Mouse (Mus musculus) midbrain, embryonic 13.5 days (tissue): ENCODE results near the gene Atp11a. TPM values are rescaled to one million over a fixed set of nuclear protein-coding genes. Genes with fewer than 3 reads are reported as not detected.

Source experiments
- ATAC-seq: fragments of 200-750 bp; cut with Nextera tagmentation; 2 replicates; pipeline ENCODE4 v1.8.0; 2017; ENCODE audit warnings: mild to moderate bottlenecking, moderate TSS enrichment, moderate library complexity
- H3K27ac ChIP-seq: fragments of 300-500 bp; sonication (generic); 2 replicates; pipeline ENCODE4 v1.5.1; 2015; ENCODE audit warnings: inconsistent platforms, mild to moderate bottlenecking, moderate library complexity
- H3K27me3 ChIP-seq: fragments of 300-500 bp; sonication (generic); 2 replicates; pipeline ENCODE4 v1.6.1; 2015; ENCODE audit warnings: mild to moderate bottlenecking, inconsistent platforms
- H3K36me3 ChIP-seq: fragments of 300-500 bp; sonication (generic); 2 replicates; pipeline ENCODE4 v1.6.1; 2015; ENCODE audit warnings: mild to moderate bottlenecking, inconsistent platforms
- H3K4me1 ChIP-seq: fragments of 300-500 bp; sonication (generic); replicated peaks from 2 replicates; pipeline ENCODE4 v1.6.1; 2015; ENCODE audit warnings: inconsistent platforms
- H3K4me2 ChIP-seq: fragments of 300-500 bp; sonication (generic); replicated peaks from 2 replicates; pipeline ENCODE4 v1.6.1; 2015; ENCODE audit warnings: moderate library complexity, mild to moderate bottlenecking, inconsistent platforms
- H3K4me3 ChIP-seq: fragments of 300-500 bp; sonication (generic); replicated peaks from 2 replicates; pipeline ENCODE4 v1.5.1; 2015; ENCODE audit warnings: mild to moderate bottlenecking, inconsistent platforms
- H3K9ac ChIP-seq: fragments of 300-500 bp; sonication (generic); replicated peaks from 2 replicates; pipeline ENCODE4 v1.6.1; 2015; ENCODE audit warnings: mild to moderate bottlenecking, inconsistent platforms
- H3K9me3 ChIP-seq: fragments of 300-500 bp; sonication (generic); 2 replicates; pipeline ENCODE4 v1.6.1; 2016; ENCODE audit warnings: mild to moderate bottlenecking, inconsistent platforms
- WGBS: fragments of 180-500 bp; shearing (Covaris S2); methylation state at CpG from one replicate; pipeline ENCODE4 v1.1.7; 2015; 5-methylcytosine and 5-hydroxymethylcytosine counted together
- polyA plus RNA-seq: library from polyadenylated mRNA; unstranded; fragments of >200 nt; fragmentation: Nextera tagmentation; extraction: Ambion mirVana; gene quantifications from 2 replicates; pipeline ENCODE4 v1.2.1, GENCODE M21; 2015

Atp11a gene
- polyA plus RNA-seq, 1 experiment from 2014 or later = 9.9 TPM

DNA sequence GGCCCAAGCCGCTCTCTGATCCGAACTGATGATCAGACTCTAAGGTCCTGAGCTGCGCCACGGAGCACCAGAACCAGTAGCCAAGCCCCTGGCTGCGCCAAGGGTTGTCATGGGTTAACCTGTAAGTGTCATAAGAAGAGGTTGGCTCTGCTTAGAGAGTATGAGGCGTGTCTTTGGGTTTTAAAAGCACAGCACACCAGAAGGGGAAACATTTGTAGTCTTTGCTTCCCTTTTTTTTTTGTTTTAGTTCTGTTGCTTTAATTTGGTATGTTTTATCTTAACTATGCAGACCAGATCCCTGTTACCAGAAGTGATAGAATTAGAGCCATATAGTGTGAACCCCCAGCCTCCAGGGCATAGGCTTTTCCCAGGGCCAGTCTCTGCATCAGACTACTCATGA lies 123.3 kb downstream of the Atp11a start:
- H3K4me1 ChIP-seq = peaks cover 18% of the 10 kb centered on the region
- no peaks in the 10 kb centered on the region for H3K27me3 ChIP-seq
- H3K4me3 ChIP-seq = no peak overlapping the region
- ATAC-seq = no peak
- 94% methylated on average over 6 of the region's 6 CpGs for WGBS
- no peak overlapping the region for H3K9ac ChIP-seq
- no peak overlapping the region for H3K4me2 ChIP-seq
- peaks cover 45% of the 10 kb centered on the region for H3K36me3 ChIP-seq
- no peak overlapping the region for H3K27ac ChIP-seq
- no peaks in the 10 kb centered on the region for H3K9me3 ChIP-seq

- Histone ChIP-seq H3K27me3 (no peaks in the 10 kb centered on the region), H3K9me3 (no peaks in the 10 kb centered on the region), H3K9ac (no peak overlapping the region), H3K27ac (no peak overlapping the region), H3K36me3 (peaks cover 66% of the 10 kb centered on the region), H3K4me3 (no peak overlapping the region), H3K4me1 (no peaks in the 10 kb centered on the region), H3K4me2 (no peak overlapping the region)
- WGBS = 73% methylated on average over 21 of the region's 21 CpGs
- ATAC-seq = no peak
Measured at GRCm38 (mm10) chr8:12883051-12884004, 126.5 kb downstream of the Atp11a start.

DNA sequence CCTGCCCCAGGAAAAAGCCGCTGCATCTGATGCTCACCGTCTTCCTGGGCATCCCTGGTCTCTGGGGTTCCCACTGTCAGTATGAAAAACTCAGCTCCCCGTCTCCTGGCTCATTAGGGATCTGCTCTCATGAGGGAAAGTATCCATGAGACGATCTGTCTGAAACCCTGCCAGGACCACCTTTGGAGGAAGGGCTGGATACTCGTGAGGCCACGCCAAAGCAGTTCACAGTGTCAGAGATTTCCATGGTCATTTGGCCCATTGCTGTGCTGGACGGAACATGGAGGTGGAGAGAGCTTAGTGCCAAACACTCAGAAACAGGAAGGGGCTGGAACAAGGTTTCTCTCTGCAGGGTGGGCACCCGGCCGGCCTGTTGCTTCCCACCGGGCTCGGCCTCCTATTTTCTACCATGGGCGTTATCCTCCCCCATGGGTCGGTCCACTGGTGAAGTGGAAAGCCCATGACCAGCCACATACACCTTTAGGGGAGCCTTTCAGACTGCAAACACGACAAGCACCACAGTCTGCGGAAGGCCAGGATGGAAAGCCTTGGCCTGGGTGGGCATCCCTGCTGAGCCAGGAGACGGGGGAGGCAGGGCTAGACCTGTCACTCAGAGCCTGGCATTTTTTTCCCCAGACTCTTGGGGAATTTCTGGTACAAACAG lies 131.1 kb downstream of the Atp11a start:
- Histone ChIP-seq H3K9me3 (no peaks in the 10 kb centered on the region), H3K4me3 (no peak overlapping the region), H3K4me2 (no peak overlapping the region), H3K9ac (no peak overlapping the region), H3K27me3 (no peaks in the 10 kb centered on the region), H3K4me1 (no peaks in the 10 kb centered on the region), H3K36me3 (peaks cover 74% of the 10 kb centered on the region), H3K27ac (no peak overlapping the region)
- ATAC-seq = no peak
- 87% methylated on average over 16 of the region's 16 CpGs for WGBS

DNA sequence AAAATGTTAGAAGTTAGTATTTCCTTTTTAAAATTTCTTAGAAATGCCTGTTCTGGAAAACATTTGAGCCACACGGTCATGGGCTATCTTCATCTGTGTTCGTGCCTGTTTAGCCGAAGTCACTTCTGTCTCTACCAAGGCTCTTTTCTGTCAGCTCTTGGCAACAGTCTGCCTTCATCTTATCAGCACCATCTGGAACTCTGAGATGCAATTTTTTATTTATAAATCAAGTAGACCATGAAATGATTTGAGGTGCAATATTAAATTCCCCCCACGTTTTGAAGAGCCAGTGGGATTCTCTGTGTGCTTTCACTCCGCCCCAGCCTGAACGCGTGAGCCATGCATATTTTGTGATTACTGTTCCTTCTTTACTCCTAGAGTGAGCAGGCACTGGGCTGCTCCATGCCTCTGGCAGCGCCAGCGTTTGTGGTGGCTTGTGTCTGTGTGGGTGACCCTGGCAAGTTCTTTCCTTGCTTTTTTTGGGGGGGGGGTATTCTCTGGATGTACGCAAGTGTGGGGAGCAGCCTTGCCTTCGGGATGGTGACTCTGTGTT lies 132.3 kb downstream of the Atp11a start:
- Histone ChIP-seq H3K4me2 (no peak overlapping the region), H3K4me1 (no peaks in the 10 kb centered on the region), H3K9me3 (no peaks in the 10 kb centered on the region), H3K4me3 (no peak overlapping the region), H3K9ac (no peak overlapping the region), H3K27ac (0 out of 2 replicates have a peak overlapping the region, but pooled peaks have one; percentile 20), H3K27me3 (no peaks in the 10 kb centered on the region), H3K36me3 (peaks cover 70% of the 10 kb centered on the region)
- ATAC-seq = no peak
- 88% methylated on average over 11 of the region's 11 CpGs for WGBS

DNA sequence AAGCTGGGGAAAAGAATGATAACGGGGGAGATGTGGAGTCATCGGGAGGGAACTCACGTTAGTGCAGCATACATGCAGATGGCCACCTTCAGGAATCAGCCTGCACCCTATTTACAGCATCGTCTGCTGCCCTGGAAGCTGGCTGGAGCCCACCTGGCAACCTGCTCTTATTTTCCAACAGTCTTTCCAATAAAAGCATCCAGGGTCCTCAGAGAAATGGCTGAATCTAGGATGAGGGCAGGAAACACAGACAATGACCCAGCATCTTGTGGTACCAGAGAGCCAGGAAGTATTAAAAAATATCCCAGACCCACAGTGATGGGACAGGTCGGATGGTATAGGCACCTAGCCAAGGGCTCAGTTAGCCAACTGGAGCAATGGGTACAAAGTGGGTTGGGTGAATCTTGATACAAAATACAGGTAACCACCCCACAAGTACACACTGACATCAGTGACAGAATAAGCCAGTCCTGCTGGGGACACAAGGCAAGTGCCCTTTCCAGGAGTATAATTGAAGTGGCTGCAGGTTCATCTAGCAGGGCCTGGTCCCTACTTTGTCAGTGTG lies 136.2 kb downstream of the Atp11a start:
- Histone ChIP-seq H3K27ac (no peak overlapping the region), H3K4me3 (no peak overlapping the region), H3K9me3 (no peaks in the 10 kb centered on the region), H3K4me2 (no peak overlapping the region), H3K27me3 (no peaks in the 10 kb centered on the region), H3K9ac (no peak overlapping the region), H3K4me1 (peaks cover 7% of the 10 kb centered on the region; the same call in 1 of the 2 replicates), H3K36me3 (peaks cover 41% of the 10 kb centered on the region)
- no peak for ATAC-seq
- 92% methylated on average over 5 of the region's 5 CpGs for WGBS

- Histone ChIP-seq H3K9ac (no peak overlapping the region), H3K4me1 (peaks cover 7% of the 10 kb centered on the region; the same call in 1 of the 2 replicates), H3K27me3 (no peaks in the 10 kb centered on the region), H3K4me3 (no peak overlapping the region), H3K27ac (no peak overlapping the region), H3K9me3 (no peaks in the 10 kb centered on the region), H3K4me2 (no peak overlapping the region), H3K36me3 (peaks cover 39% of the 10 kb centered on the region)
- 90% methylated on average over 12 of the region's 12 CpGs for WGBS
- no peak for ATAC-seq
Measured at GRCm38 (mm10) chr8:12893797-12894578, 137.2 kb downstream of the Atp11a start.

- H3K27me3 ChIP-seq = no peaks in the 10 kb centered on the region
- no peak overlapping the region for H3K4me2 ChIP-seq
- no peak overlapping the region for H3K9ac ChIP-seq
- peaks cover 7% of the 10 kb centered on the region; the same call in 1 of the 2 replicates for H3K4me1 ChIP-seq
- WGBS = 79% methylated on average over 11 of the region's 11 CpGs
- no peak for ATAC-seq
- no peaks in the 10 kb centered on the region for H3K9me3 ChIP-seq
- H3K27ac ChIP-seq = no peak overlapping the region
- peaks cover 31% of the 10 kb centered on the region for H3K36me3 ChIP-seq
- no peak overlapping the region for H3K4me3 ChIP-seq
Measured at GRCm38 (mm10) chr8:12894783-12895534, 138.1 kb downstream of the Atp11a start.

GRCm38 (mm10) chr8:12895535-12896150 lies 138.8 kb downstream of the Atp11a start:
- WGBS = 79% methylated on average over 9 of the region's 9 CpGs
- Histone ChIP-seq H3K27ac (no peak overlapping the region), H3K9me3 (no peaks in the 10 kb centered on the region), H3K9ac (no peak overlapping the region), H3K4me3 (no peak overlapping the region), H3K27me3 (no peaks in the 10 kb centered on the region), H3K36me3 (peaks cover 26% of the 10 kb centered on the region), H3K4me2 (no peak overlapping the region), H3K4me1 (peaks cover 7% of the 10 kb centered on the region; the same call in 1 of the 2 replicates)
- ATAC-seq = no peak

GRCm38 (mm10) chr8:12896494-12897373 lies 139.9 kb downstream of the Atp11a start:
- ATAC-seq = peak; percentile 70

GRCm38 (mm10) chr8:12897815-12898214 lies 141.0 kb downstream of the Atp11a start:
- no peaks in the 10 kb centered on the region for H3K27me3 ChIP-seq
- peaks cover 7% of the 10 kb centered on the region; the same call in 1 of the 2 replicates for H3K4me1 ChIP-seq
- no peak overlapping the region for H3K4me3 ChIP-seq
- WGBS = 76% methylated on average over 9 of the region's 9 CpGs
- H3K9ac ChIP-seq = no peak overlapping the region
- no peak for ATAC-seq
- no peaks in the 10 kb centered on the region for H3K9me3 ChIP-seq
- peaks cover 8% of the 10 kb centered on the region for H3K36me3 ChIP-seq
- H3K27ac ChIP-seq = no peak overlapping the region
- H3K4me2 ChIP-seq = no peak overlapping the region

More at GRCm38 (mm10) chr8:12896494-12897373, 139.9 kb downstream of the Atp11a start:
- Histone ChIP-seq H3K4me3 (no peak overlapping the region), H3K9ac (no peak overlapping the region), H3K9me3 (no peaks in the 10 kb centered on the region), H3K4me1 (peaks cover 7% of the 10 kb centered on the region; the same call in 1 of the 2 replicates), H3K36me3 (peaks cover 17% of the 10 kb centered on the region), H3K4me2 (no peak overlapping the region), H3K27ac (no peak overlapping the region), H3K27me3 (no peaks in the 10 kb centered on the region)
- 47% methylated on average over 13 of the region's 13 CpGs for WGBS
